Mouse (Mus musculus) erythroblast, embryonic 14.5 days (primary cell): ENCODE measurements at regions not wholly inside any gene's neighbourhood (a gene's known extent, or its start where the extent isn't known, plus 50 kb on each side); places are given as distances from the start of the nearest gene placed in this dataset.

Source experiments
- H3K27me3 ChIP-seq: 2 replicates; pipeline ENCODE4 v1.6.1; 2012; ENCODE audit warnings: inconsistent platforms; ENCODE audit not compliant: control insufficient read depth
- H3K36me3 ChIP-seq: 2 replicates; pipeline ENCODE4 v1.6.1; 2012; ENCODE audit warnings: mild to moderate bottlenecking, inconsistent platforms; ENCODE audit not compliant: control insufficient read depth
- H3K4me1 ChIP-seq: 2 replicates; pipeline ENCODE4 v1.6.1; 2012; ENCODE audit warnings: inconsistent platforms; ENCODE audit not compliant: control insufficient read depth
- H3K4me3 ChIP-seq: replicated peaks from 2 replicates; pipeline ENCODE3; 2012; ENCODE audit warnings: moderate library complexity, mild to moderate bottlenecking, inconsistent platforms
- H3K9me3 ChIP-seq: 2 replicates; pipeline ENCODE4 v1.6.1; 2012; ENCODE audit warnings: low read length, inconsistent platforms, mixed read lengths; ENCODE audit not compliant: control insufficient read depth
- GATA1 ChIP-seq: IDR thresholded peaks from 2 replicates; pipeline ENCODE4 v1.6.1; 2012; ENCODE audit warnings: low read length, inconsistent platforms, mixed read lengths
- TAL1 ChIP-seq: IDR thresholded peaks from 3 replicates; pipeline ENCODE4 v1.6.1; 2012; ENCODE audit warnings: low read length, inconsistent platforms, mixed read lengths

DNA sequence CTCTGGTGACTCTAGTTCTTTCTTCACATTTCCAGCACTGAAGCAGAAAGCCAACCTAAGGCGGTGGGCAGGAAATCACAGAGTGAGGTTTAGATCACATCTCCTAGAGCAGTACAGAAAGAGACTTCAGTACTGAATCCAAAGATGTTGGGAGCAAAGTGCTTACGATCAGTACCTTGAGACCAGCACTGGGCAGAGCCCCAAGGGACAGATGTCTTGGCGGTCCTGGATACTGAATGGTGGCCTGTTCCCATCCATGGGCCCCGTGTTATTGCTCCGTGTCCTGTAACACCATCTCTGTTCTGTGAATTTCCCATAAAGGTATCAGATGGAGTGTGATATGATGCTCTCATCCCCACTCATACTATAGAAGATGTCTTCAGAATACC is 353.5 kb upstream of the Nfe2l3 start:
- H3K4me3 ChIP-seq = no peak overlapping the region
- H3K36me3 ChIP-seq = no peaks in the 10 kb centered on the region
- H3K9me3 ChIP-seq = no peaks in the 10 kb centered on the region
- H3K4me1 ChIP-seq = no peaks in the 10 kb centered on the region
- H3K27me3 ChIP-seq = no peaks in the 10 kb centered on the region
- TF ChIP-seq GATA1 = no peak
- TF ChIP-seq TAL1 = no peak

GRCm38 (mm10) chr6:51081056-51081455 is 351.4 kb upstream of the Nfe2l3 start:
- no peak for TF ChIP-seq TAL1
- TF ChIP-seq GATA1 = no peak

GRCm38 (mm10) chr6:51084656-51085055 is 347.8 kb upstream of the Nfe2l3 start:
- no peaks in the 10 kb centered on the region for H3K36me3 ChIP-seq
- H3K27me3 ChIP-seq = no peaks in the 10 kb centered on the region
- TF ChIP-seq GATA1 = no peak
- TF ChIP-seq TAL1 = no peak
- H3K9me3 ChIP-seq = no peaks in the 10 kb centered on the region
- no peak overlapping the region for H3K4me3 ChIP-seq
- 0 out of 2 replicates have a peak, but pooled peaks cover 1% of the 10 kb centered on the region for H3K4me1 ChIP-seq

More at GRCm38 (mm10) chr6:51081056-51081455, 351.4 kb upstream of the Nfe2l3 start:
- H3K27me3 ChIP-seq = no peaks in the 10 kb centered on the region
- H3K36me3 ChIP-seq = no peaks in the 10 kb centered on the region
- no peaks in the 10 kb centered on the region for H3K9me3 ChIP-seq
- H3K4me1 ChIP-seq = no peaks in the 10 kb centered on the region
- no peak overlapping the region for H3K4me3 ChIP-seq

- Histone ChIP-seq H3K27me3 (no peaks in the 10 kb centered on the region), H3K4me3 (no peak overlapping the region), H3K4me1 (0 out of 2 replicates have a peak, but pooled peaks cover 1% of the 10 kb centered on the region), H3K9me3 (no peaks in the 10 kb centered on the region), H3K36me3 (no peaks in the 10 kb centered on the region)
- no peak for TF ChIP-seq GATA1
Measured at GRCm38 (mm10) chr6:51085547-51085946, 346.9 kb upstream of the Nfe2l3 start.

- Histone ChIP-seq H3K9me3 (no peaks in the 10 kb centered on the region), H3K4me1 (0 out of 2 replicates have a peak, but pooled peaks cover 1% of the 10 kb centered on the region), H3K36me3 (no peaks in the 10 kb centered on the region), H3K27me3 (no peaks in the 10 kb centered on the region), H3K4me3 (no peak overlapping the region)
- TF ChIP-seq GATA1 = no peak
- TF ChIP-seq TAL1 = no peak
Measured at GRCm38 (mm10) chr6:51086347-51086746, 346.1 kb upstream of the Nfe2l3 start.

GRCm38 (mm10) chr6:51087806-51088205 is 344.7 kb upstream of the Nfe2l3 start:
- Histone ChIP-seq H3K36me3 (no peaks in the 10 kb centered on the region), H3K27me3 (no peaks in the 10 kb centered on the region), H3K4me1 (0 out of 2 replicates have a peak, but pooled peaks cover 1% of the 10 kb centered on the region), H3K4me3 (no peak overlapping the region), H3K9me3 (no peaks in the 10 kb centered on the region)
- TF ChIP-seq GATA1 (no peak), TAL1 (no peak)

DNA sequence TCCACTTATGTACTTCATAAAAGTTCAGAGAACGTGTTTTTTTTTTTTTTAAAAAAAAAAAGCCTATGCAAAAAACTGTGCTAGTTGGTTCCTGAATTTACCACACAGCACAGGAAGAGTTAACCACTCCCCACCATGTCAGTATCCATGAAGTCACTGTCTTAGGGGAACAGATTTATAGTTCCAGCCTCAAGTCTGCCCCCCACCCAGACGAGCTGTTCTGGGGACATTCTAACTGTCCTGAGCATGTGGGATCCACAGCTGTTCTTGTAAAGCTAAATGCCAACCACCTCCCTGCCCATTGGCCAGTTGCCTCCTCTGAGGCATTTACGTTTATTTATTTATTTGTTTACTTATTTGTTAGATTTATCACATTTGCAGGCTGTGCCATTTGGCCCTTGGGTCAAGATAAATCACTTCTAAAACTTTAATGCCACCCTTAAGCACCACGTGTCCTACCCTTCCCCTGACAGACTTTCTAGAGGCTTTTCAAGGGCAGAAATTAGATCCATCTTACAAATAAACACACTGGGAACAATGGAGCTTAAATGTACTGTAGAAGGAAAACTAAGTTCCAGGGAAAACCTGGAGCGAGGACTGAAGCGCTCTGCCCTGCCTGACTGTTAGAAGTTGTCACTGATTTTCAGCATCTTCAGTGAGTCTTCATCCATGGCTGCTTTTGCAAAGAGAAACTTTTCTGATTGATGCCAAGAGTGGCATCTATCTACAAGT is 343.7 kb upstream of the Nfe2l3 start:
- TF ChIP-seq GATA1 (no peak), TAL1 (no peak)
- Histone ChIP-seq H3K36me3 (no peaks in the 10 kb centered on the region), H3K4me3 (no peak overlapping the region), H3K27me3 (no peaks in the 10 kb centered on the region), H3K9me3 (no peaks in the 10 kb centered on the region), H3K4me1 (0 out of 2 replicates have a peak, but pooled peaks cover 1% of the 10 kb centered on the region)

DNA sequence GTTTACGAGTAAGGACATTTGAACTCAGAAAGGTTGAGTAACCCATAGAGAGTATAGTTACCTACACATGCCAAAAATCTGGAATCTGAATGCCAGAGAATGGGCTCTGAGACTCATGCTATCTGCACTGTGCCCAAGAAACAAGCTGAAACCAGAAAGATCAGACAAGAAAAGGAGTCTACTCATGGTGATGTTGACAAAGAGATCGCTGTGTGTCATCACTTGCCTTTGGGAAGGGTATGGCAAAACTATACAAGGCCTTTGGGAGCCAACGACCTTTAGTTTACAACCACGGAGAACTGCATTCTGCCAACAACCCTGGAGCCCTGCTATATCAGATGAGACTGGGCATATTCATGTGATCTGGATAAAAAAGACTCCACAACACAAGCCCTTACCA is 339.3 kb upstream of the Nfe2l3 start:
- Histone ChIP-seq H3K27me3 (no peaks in the 10 kb centered on the region), H3K4me3 (no peak overlapping the region), H3K9me3 (no peaks in the 10 kb centered on the region), H3K36me3 (no peaks in the 10 kb centered on the region), H3K4me1 (no peaks in the 10 kb centered on the region)
- TF ChIP-seq GATA1 (no peak), TAL1 (no peak)

GRCm38 (mm10) chr6:51094304-51094703 is 338.2 kb upstream of the Nfe2l3 start:
- H3K27me3 ChIP-seq = no peaks in the 10 kb centered on the region
- no peaks in the 10 kb centered on the region for H3K4me1 ChIP-seq
- TF ChIP-seq GATA1 (no peak), TAL1 (no peak)
- H3K36me3 ChIP-seq = no peaks in the 10 kb centered on the region
- H3K9me3 ChIP-seq = no peaks in the 10 kb centered on the region
- no peak overlapping the region for H3K4me3 ChIP-seq
